Mouse (Mus musculus) activated CD4-positive, CD25-positive, alpha-beta regulatory T cell (primary cell): ENCODE data around the gene Fam184a. TPM values are rescaled to one million over a fixed set of nuclear protein-coding genes. Genes with fewer than 3 reads are reported as not detected.

Experiments
- polyA plus RNA-seq, 2 experiments: library from polyadenylated mRNA; unstranded; fragments of 100-300 nt; shearing (Covaris generic); gene quantifications; one replicate each; pipeline ENCODE4 v1.2.1; 2017

The Fam184a gene
- polyA plus RNA-seq = under 1 TPM; 0.14 to 0.51 TPM

DNA sequence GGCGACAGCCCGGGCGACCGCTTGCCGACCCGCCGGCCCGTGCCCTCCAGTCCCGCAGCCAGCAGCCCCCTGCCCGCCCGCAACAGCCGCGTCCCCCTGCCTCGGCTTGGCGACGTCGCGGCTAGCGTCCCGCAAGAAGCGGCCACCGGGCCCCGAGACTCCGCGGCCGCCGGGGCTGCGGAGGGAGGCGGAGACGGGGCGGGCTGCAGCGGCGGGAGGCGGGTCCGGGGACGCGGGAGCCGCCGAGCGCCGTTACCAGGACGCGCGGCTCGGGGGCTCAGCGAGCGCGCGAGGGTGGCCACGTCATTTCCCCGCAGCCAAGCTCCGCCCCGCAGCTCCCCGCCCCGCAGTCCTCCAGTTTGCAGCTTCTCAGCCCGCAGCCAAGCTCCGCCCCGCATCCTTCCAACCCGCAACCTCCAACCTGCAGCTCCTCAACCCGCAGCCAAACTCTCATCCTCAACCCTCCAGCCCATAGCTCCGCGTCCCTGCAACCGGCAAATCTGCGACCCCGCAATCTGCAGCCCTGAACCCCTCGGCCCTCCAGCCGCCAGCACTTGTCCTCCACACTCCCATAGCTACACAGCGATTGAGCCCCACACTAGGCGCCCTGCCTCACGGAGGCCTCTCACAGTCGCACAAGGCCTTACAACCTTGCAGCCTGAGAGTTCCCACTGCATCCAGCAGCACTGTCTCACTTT, at the start of gene Fam184a:
TSS of gene Fam184a (minus strand) at position 169 of the 698 bp plus-strand sequence.

DNA sequence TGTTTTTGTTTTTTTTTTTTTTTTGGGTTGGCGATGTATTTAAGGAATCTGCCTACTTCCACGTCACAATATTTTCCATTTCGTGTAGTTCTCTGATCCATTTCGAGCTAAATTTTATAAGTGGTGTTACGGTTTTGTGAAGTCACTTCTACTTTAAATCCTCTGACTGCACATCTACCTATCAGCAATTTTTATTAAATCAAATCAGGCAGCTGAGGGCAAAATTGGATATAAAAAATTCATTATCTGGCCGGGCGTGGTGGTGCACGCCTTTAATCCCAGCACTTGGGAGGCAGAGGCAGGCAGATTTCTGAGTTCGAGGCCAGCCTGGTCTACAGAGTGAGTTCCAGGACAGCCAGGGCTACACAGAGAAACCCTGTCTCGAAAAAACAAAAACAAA, 120.6 kb downstream of the Fam184a start, which contains the start of gene Mcm9:
TSS of gene Mcm9 (minus strand) at position 101 of the 400 bp plus-strand sequence.

GRCm38 (mm10) chr10:53596677-53597120, 154.2 kb downstream of the Fam184a start, which contains the start of gene Asf1a:
Gene Asf1a, plus strand, starts transcription at chr10:53596757.

Other genes starting within 250 kb of the Fam184a start
- gene Asf1a, start 154.4 kb downstream of the Fam184a start, polyA plus RNA-seq = 10 to 100 TPM; 55.1 to 93.0 TPM
- 10 to 100 TPM; 18.8 to 20.0 TPM for gene Mcm9, start 120.7 kb downstream of the Fam184a start, polyA plus RNA-seq